Mouse (Mus musculus): ENCODE measurements around the gene Znrd1as. TPM values are rescaled to one million over a fixed set of nuclear protein-coding genes. Genes with fewer than 3 reads are reported as not detected.

The Znrd1as gene
- polyA plus RNA-seq, 1 experiment: 28.6 TPM

- 0 out of 2 replicates have a peak, but pooled peaks cover 2% of the 10 kb centered on the region for H3K4me1 ChIP-seq (ENCODE audit: control insufficient read depth, insufficient read depth, insufficient read length, low read length)
- H3K27ac ChIP-seq (replicated peaks; ENCODE audit: low read depth, low read length): no peak within 1 kb of the TSS
- H3K4me3 ChIP-seq (ENCODE audit: insufficient read depth, low read depth, low read length): no peak within 1 kb of the TSS
Observed at GRCm38 (mm10) chr17:37000863-37001262, 42.5 kb downstream of the Znrd1as start, which contains the start of gene Zfp57. TSS of gene Zfp57 (plus strand) at chr17:37001163.

GRCm38 (mm10) chr17:37002364-37003330 is 44.3 kb downstream of the Znrd1as start:
- peak overlapping the region; percentile 68 for H3K4me3 ChIP-seq (ENCODE audit: insufficient read depth, low read depth, low read length)
- H3K4me1 ChIP-seq (ENCODE audit: control insufficient read depth, insufficient read depth, insufficient read length, low read length): 0 out of 2 replicates have a peak, but pooled peaks cover 2% of the 10 kb centered on the region
- peak overlapping the region; percentile 28; the same call in 1 of the 2 replicates for H3K27ac ChIP-seq (replicated peaks; ENCODE audit: low read depth, low read length)

GRCm38 (mm10) chr17:37003366-37003765 is 45.0 kb downstream of the Znrd1as start:
- Histone ChIP-seq H3K4me1 (ENCODE audit: control insufficient read depth, insufficient read depth, insufficient read length, low read length) (0 out of 2 replicates have a peak, but pooled peaks cover 2% of the 10 kb centered on the region), H3K4me3 (ENCODE audit: insufficient read depth, low read depth, low read length) (peak overlapping the region; percentile 68), H3K27ac (replicated peaks; ENCODE audit: low read depth, low read length) (no peak overlapping the region)

- H3K27ac ChIP-seq (replicated peaks; ENCODE audit: low read depth, low read length): no peak overlapping the region
- H3K4me1 ChIP-seq (ENCODE audit: control insufficient read depth, insufficient read depth, insufficient read length, low read length): no peaks in the 10 kb centered on the region
- no peak overlapping the region for H3K4me3 ChIP-seq (ENCODE audit: insufficient read depth, low read depth, low read length)
Observed at GRCm38 (mm10) chr17:37008161-37008560, 49.8 kb downstream of the Znrd1as start.

- Histone ChIP-seq H3K4me1 (ENCODE audit: control insufficient read depth, insufficient read depth, insufficient read length, low read length) (no peaks in the 10 kb centered on the region), H3K4me3 (ENCODE audit: insufficient read depth, low read depth, low read length) (no peak overlapping the region), H3K27ac (replicated peaks; ENCODE audit: low read depth, low read length) (no peak overlapping the region)
Observed at GRCm38 (mm10) chr17:37009460-37010042, 51.2 kb downstream of the Znrd1as start.

GRCm38 (mm10) chr17:37011719-37012118 is 53.3 kb downstream of the Znrd1as start:
- no peak overlapping the region for H3K27ac ChIP-seq (replicated peaks; ENCODE audit: low read depth, low read length)
- no peaks in the 10 kb centered on the region for H3K4me1 ChIP-seq (ENCODE audit: control insufficient read depth, insufficient read depth, insufficient read length, low read length)
- no peak overlapping the region for H3K4me3 ChIP-seq (ENCODE audit: insufficient read depth, low read depth, low read length)

GRCm38 (mm10) chr17:37012141-37012540 is 53.7 kb downstream of the Znrd1as start:
- no peaks in the 10 kb centered on the region for H3K4me1 ChIP-seq (ENCODE audit: control insufficient read depth, insufficient read depth, insufficient read length, low read length)
- H3K4me3 ChIP-seq (ENCODE audit: insufficient read depth, low read depth, low read length): no peak overlapping the region
- H3K27ac ChIP-seq (replicated peaks; ENCODE audit: low read depth, low read length): no peak overlapping the region

Other genes starting within 250 kb of the Znrd1as start
- not detected in 2 replicates for gene H2-M10.5, start 185.7 kb upstream of the Znrd1as start, polyA plus RNA-seq (2012; ENCODE audit: insufficient read depth, insufficient read length, missing spikeins)
- gene H2-M10.6, start 146.4 kb upstream of the Znrd1as start, polyA plus RNA-seq (2012; ENCODE audit: insufficient read depth, insufficient read length, missing spikeins): not detected in 2 replicates
- 14.9 and 17.1 TPM in 2 replicates for gene Trim26, start 121.5 kb upstream of the Znrd1as start, polyA plus RNA-seq (2012; ENCODE audit: insufficient read depth, insufficient read length, missing spikeins)
- not detected in 2 replicates for gene Trim15, start 91.4 kb upstream of the Znrd1as start, polyA plus RNA-seq (2012; ENCODE audit: insufficient read depth, insufficient read length, missing spikeins)
- gene Trim10, start 89.0 kb upstream of the Znrd1as start, polyA plus RNA-seq (2012; ENCODE audit: insufficient read depth, insufficient read length, missing spikeins): 0.67 TPM in 1 of 2 replicates, not detected in the other
- gene Trim40, start 68.5 kb upstream of the Znrd1as start, polyA plus RNA-seq (2012; ENCODE audit: insufficient read depth, insufficient read length, missing spikeins): not detected in 2 replicates
- not detected in 2 replicates for gene Trim31, start 60.5 kb upstream of the Znrd1as start, polyA plus RNA-seq (2012; ENCODE audit: insufficient read depth, insufficient read length, missing spikeins)
- gene Rnf39, start 15.7 kb upstream of the Znrd1as start, polyA plus RNA-seq (2012; ENCODE audit: insufficient read depth, insufficient read length, missing spikeins): not detected in 2 replicates
- 55.7 and 69.7 TPM in 2 replicates for gene Ppp1r11, start 6.9 kb upstream of the Znrd1as start, polyA plus RNA-seq (2012; ENCODE audit: insufficient read depth, insufficient read length, missing spikeins)
- 32.3 and 39.8 TPM in 2 replicates for gene Znrd1, start within 50 bp of the Znrd1as start, polyA plus RNA-seq (2012; ENCODE audit: insufficient read depth, insufficient read length, missing spikeins)
- not detected in 2 replicates for gene 2410137M14Rik, start 22.6 kb downstream of the Znrd1as start, polyA plus RNA-seq (2012; ENCODE audit: insufficient read depth, insufficient read length, missing spikeins)
- gene H2-M5, start 30.9 kb downstream of the Znrd1as start, polyA plus RNA-seq (2012; ENCODE audit: insufficient read depth, insufficient read length, missing spikeins): 0.63 TPM in 1 of 2 replicates, not detected in the other
- gene Zfp57, start 42.6 kb downstream of the Znrd1as start, polyA plus RNA-seq (2012; ENCODE audit: insufficient read depth, insufficient read length, missing spikeins): not detected in 2 replicates
- not detected in 2 replicates for gene Mog, start 64.8 kb downstream of the Znrd1as start, polyA plus RNA-seq (2012; ENCODE audit: insufficient read depth, insufficient read length, missing spikeins)
- 3.8 and 4.5 TPM in 2 replicates for gene Gabbr1, start 87.4 kb downstream of the Znrd1as start, polyA plus RNA-seq (2012; ENCODE audit: insufficient read depth, insufficient read length, missing spikeins)
- gene Olfr90, start 129.9 kb downstream of the Znrd1as start, polyA plus RNA-seq (2012; ENCODE audit: insufficient read depth, insufficient read length, missing spikeins): not detected in 2 replicates
- not detected in 2 replicates for gene Olfr91, start 139.7 kb downstream of the Znrd1as start, polyA plus RNA-seq (2012; ENCODE audit: insufficient read depth, insufficient read length, missing spikeins)
- not detected in 2 replicates for gene Olfr92, start 161.5 kb downstream of the Znrd1as start, polyA plus RNA-seq (2012; ENCODE audit: insufficient read depth, insufficient read length, missing spikeins)
- gene Olfr93, start 202.9 kb downstream of the Znrd1as start, polyA plus RNA-seq (2012; ENCODE audit: insufficient read depth, insufficient read length, missing spikeins): not detected in 2 replicates
- 2.6 and 2.9 TPM in 2 replicates for gene Ubd, start 235.3 kb downstream of the Znrd1as start, polyA plus RNA-seq (2012; ENCODE audit: insufficient read depth, insufficient read length, missing spikeins)
- not detected in 2 replicates for gene Olfr94, start 242.4 kb downstream of the Znrd1as start, polyA plus RNA-seq (2012; ENCODE audit: insufficient read depth, insufficient read length, missing spikeins)